Mouse (Mus musculus) small intestine, adult 2 months (tissue): ENCODE data around the gene Cbx1.
"Not testable (repeated sequence)": the region's sequence is repeated elsewhere in the genome, so short reads cannot be mapped to it uniquely, and the experiment has no call there.

Source experiments
- CTCF ChIP-seq: fragments of 200-500 bp; IDR thresholded peaks from 2 replicates; pipeline ENCODE4 v1.5.1; 2012; ENCODE audit warnings: low read depth, mild to moderate bottlenecking, control low read depth, inconsistent platforms, low read length, moderate library complexity, mixed read lengths; ENCODE audit not compliant: insufficient replicate concordance, insufficient read length; ENCODE audit errors: extremely low read depth
- POLR2A ChIP-seq: fragments of 200-500 bp; IDR thresholded peaks from 2 replicates; pipeline ENCODE4 v1.6.1; 2012; ENCODE audit warnings: low read depth, mild to moderate bottlenecking, control low read depth, inconsistent platforms, low read length, moderate library complexity

- TF ChIP-seq CTCF, POLR2A: not testable (repeated sequence)
Measured at GRCm38 (mm10) chr11:96849145-96849544, 60.2 kb downstream of the Cbx1 start.
